Mouse (Mus musculus) erythroid progenitor cell, adult 5-6 weeks (primary cell): ENCODE results near the gene Crocc. TPM values are rescaled to one million over a fixed set of nuclear protein-coding genes. Genes with fewer than 3 reads are reported as not detected.

Experiments used
- ATAC-seq: replicated peaks from 2 replicates; pipeline ENCODE4 v1.8.0; 2016; ENCODE audit warnings: moderate number of reproducible peaks, mild to moderate bottlenecking, moderate TSS enrichment, inconsistent platforms; ENCODE audit not compliant: poor library complexity, low FRiP score, severe bottlenecking
- total RNA-seq, 2 experiments: library from RNA; stranded (forward) in 1 of 2; stranded (reverse) in 1 of 2; fragments of 150-400 nt in 1 of 2; fragments of 186-747, 209-891 nt in 1 of 2; gene quantifications; 2 replicates each; pipeline versions ENCODE4 v1.2.3 to v1.2.4; 2015 to 2017; ENCODE audit warnings: low replicate concordance in 2 of 2

The Crocc gene
- total RNA-seq, 2 experiments from 2014 or later = not detected

- peak; percentile 41 for ATAC-seq
These were observed 9.4 kb upstream of the Crocc start for GRCm38 (mm10) chr4:141069731-141070130.

GRCm38 (mm10) chr4:141068655-141069054 lies 8.3 kb upstream of the Crocc start:
- ATAC-seq = peak; percentile 39; the same call in 1 of the 2 replicates

- ATAC-seq = no peak
These were observed 7.2 kb upstream of the Crocc start for GRCm38 (mm10) chr4:141067516-141068046.

- no peak for ATAC-seq
These were observed 6.6 kb upstream of the Crocc start for GRCm38 (mm10) chr4:141066709-141067515.

DNA sequence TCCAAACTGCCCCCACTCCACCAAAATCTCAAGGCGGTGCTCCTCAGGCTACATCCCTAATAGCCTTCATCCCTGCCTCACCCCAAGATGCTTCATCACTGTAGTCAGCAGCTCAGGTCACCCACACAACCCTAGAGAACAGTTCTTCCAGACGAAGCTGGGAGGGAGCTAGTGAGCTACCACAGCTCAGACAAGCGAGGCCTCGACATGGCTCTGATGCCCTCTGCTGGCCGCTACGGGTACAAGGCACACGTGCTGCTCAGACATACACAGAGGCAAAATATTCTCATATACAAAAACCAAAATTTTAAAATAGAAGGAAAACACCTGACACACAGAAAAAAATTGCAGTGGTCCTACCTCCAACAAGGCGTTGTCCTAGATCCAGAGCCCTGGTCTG lies 4.8 kb upstream of the Crocc start:
- ATAC-seq = peak; percentile 57

- no peak for ATAC-seq
These were observed 3.8 kb upstream of the Crocc start for GRCm38 (mm10) chr4:141064104-141064659.

- ATAC-seq = peak; percentile 32
These were observed 529 bp downstream of the Crocc start for GRCm38 (mm10) chr4:141059616-141060425.

DNA sequence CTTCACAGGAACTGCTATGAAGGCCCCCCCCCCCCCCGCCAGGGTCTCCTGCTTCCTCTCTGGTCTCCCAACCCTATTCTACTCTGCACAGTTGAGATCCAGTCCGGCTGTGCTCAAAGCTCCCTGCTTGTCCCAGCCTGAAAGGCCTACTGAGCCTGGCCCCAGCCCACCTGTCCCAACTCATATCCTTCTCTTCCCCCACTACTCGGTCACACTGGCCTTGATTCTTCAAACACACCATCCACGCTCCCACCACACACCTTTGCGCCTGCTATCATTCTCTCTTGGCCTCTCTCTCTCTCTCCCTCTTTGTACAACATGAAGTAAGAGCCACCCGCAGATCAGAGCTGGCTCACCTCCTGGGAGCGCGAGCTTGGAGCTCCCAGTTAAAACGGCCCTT lies 1.5 kb downstream of the Crocc start:
- no peak for ATAC-seq

DNA sequence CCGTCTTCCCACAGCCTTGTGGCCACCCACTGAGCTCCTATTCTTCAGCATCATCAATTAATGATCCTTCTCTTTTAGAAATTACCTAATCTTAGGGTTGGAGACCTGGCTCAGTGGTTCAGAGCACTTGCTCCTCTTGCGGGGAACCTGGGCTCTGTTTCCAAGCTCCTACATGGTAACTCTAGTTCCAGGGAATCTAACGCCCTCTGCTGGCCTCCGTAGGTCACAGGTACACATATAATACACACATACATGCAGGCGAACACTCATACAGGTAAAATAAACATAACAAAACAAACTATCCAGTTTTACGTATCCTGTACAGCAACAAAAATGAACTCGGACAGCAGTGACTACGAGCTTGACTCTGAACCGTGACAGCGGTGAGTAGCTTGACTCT lies 3.4 kb downstream of the Crocc start:
- no peak for ATAC-seq

- no peak for ATAC-seq
These were observed 6.7 kb downstream of the Crocc start for GRCm38 (mm10) chr4:141053568-141054161.

- no peak for ATAC-seq
These were observed 7.2 kb downstream of the Crocc start for GRCm38 (mm10) chr4:141053138-141053537.

DNA sequence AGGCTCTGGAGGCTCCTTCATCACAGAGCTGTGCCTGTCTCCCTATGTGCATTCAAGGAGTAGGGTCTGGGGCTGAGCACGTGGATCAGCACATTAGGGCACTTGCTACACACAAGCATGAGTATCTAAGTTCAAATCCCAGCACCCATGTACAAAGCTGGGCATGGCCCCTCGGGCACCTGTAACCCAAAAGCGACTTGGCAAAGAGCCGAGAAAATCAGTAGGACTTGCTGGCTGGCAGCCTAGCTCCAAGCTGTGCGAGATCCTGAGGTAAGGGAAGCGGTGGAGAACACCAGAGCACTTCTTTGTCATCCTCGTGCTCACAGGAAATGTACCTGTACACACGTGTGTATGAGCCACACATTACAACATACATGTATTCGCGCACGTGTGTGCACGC lies 7.9 kb downstream of the Crocc start:
- no peak for ATAC-seq

DNA sequence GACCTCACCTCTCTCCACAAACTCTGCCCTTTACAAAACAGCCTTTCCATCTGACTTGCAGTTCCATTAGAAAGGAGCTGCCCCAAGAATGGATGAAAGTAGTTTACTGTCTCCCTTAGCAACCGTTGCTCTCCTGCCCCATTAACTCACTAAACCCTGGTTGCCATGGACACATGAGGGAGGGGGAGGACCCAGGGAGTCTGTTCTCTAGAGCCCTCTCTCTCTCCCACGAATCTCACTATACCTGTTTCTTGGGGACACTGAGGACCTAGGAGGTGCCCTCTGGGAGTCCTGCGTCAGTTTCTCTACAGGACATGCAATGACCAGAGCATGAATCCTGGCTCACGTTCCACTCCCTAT lies 10.9 kb downstream of the Crocc start:
- no peak for ATAC-seq

- ATAC-seq = no peak
These were observed 11.4 kb downstream of the Crocc start for GRCm38 (mm10) chr4:141048810-141049475.

- no peak for ATAC-seq
These were observed 15.5 kb downstream of the Crocc start for GRCm38 (mm10) chr4:141044816-141045215.

GRCm38 (mm10) chr4:141041117-141041516 lies 19.2 kb downstream of the Crocc start:
- ATAC-seq = no peak

DNA sequence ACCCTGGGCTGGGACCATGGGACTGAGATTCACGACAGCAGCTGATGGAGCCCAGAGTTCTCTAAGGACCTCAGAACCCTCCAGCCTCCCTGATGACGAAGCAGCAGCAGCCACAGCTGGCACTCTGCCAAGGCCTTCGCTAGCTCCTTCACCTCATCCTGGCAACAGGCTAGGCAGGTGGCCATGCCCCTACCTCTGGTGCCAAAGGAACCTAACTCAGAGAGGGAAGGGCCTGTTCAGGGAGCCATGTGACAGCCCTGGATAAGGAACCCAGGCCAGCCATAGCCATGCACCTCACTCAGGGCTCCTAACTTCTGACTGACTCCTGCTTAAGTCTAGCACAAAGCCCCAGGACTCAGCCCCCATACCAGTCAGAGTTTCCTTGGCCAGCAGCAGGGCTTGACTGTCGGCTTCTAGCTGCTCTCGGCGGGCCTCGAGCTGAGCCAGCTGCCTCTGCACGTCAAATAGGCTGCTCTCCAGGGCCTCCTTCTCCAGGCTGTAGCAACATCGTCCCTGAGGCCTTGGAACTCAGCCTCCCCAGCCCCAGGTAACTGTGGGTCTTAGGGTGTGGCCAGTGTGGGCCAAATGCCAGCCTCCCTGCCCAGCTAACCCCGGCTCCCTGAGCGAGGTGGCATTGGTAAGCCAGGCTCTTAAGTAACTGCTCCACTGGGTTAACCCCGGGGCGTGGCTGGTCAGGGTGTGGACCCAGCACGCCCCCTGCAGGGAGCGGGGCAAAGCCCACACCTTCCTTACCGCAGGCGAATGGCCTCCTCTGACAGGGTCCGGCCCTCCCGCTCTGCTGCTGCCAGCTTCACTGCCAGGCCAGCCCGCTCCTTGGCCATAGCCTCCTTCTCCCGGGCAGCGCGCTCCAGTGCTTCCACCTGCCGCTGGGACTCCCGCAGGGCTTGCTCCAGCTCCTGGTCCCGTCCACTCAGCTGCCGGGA lies 26.5 kb downstream of the Crocc start:
- ATAC-seq = no peak

DNA sequence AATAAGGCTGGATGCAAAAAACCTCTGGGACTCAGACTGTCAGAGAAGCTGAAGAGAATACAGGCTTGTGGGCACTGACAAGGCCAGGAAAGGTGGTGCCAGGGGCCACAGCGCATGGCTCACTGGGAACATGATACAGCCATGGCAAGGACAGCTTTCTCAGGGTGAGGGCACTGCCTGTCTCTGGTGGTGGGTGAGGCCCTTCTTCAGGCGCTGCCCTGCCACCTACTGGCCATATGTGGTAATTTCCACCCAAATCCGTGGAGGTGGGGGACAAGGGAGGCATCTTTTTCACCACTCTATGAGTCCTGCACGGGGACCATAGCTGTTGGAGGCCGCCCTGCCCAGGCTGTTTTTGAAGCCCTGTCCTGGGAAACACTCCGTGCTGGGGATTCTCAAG lies 28.6 kb downstream of the Crocc start:
- peak; percentile 60 for ATAC-seq
